Mouse (Mus musculus) liver, postnatal 0 days (tissue): ENCODE data around the gene Myo6. TPM values are rescaled to one million over a fixed set of nuclear protein-coding genes. Genes with fewer than 3 reads are reported as not detected.
A peak's percentile ranks its signal among the peaks of the same experiment; 100 is the strongest.

Experiments used
- ATAC-seq: fragments of 200-750 bp; cut with Nextera tagmentation; 2 replicates; pipeline ENCODE4 v1.8.0; 2017; ENCODE audit warnings: mild to moderate bottlenecking, moderate library complexity
- DNase-seq: peaks from one replicate; pipeline ENCODE4 v3.0.0-alpha.2; 2016
- H3K27ac ChIP-seq: fragments of 300-500 bp; sonication (generic); 2 replicates; pipeline ENCODE4 v1.5.1; 2014; ENCODE audit warnings: antibody characterized with exemption, moderate library complexity, mild to moderate bottlenecking, low read depth
- H3K27me3 ChIP-seq: fragments of 300-500 bp; sonication (generic); 2 replicates; pipeline ENCODE4 v1.6.1; 2014; ENCODE audit warnings: low read length, control low read depth, mixed read lengths; ENCODE audit not compliant: insufficient read depth
- H3K36me3 ChIP-seq: fragments of 300-500 bp; sonication (generic); replicated peaks from 2 replicates; pipeline ENCODE4 v1.6.1; 2014; ENCODE audit warnings: mild to moderate bottlenecking, control low read depth, low read length, moderate library complexity, mixed read lengths; ENCODE audit not compliant: insufficient read depth
- H3K4me1 ChIP-seq: fragments of 300-500 bp; sonication (generic); 2 replicates; pipeline ENCODE4 v1.6.1; 2014; ENCODE audit warnings: antibody characterized with exemption, mild to moderate bottlenecking, control low read depth; ENCODE audit not compliant: insufficient read depth
- H3K4me2 ChIP-seq: fragments of 300-500 bp; sonication (generic); 2 replicates; pipeline ENCODE4 v1.6.1; 2014; ENCODE audit warnings: low read depth, mild to moderate bottlenecking, low read length, moderate library complexity, mixed read lengths
- H3K4me3 ChIP-seq: fragments of 300-500 bp; sonication (generic); 2 replicates; pipeline ENCODE4 v1.5.1; 2014; ENCODE audit warnings: low read depth, low read length
- H3K9ac ChIP-seq: fragments of 300-500 bp; sonication (generic); replicated peaks from 2 replicates; pipeline ENCODE4 v1.6.1; 2014; ENCODE audit warnings: mild to moderate bottlenecking, moderate library complexity
- H3K9me3 ChIP-seq: fragments of 300-500 bp; sonication (generic); 2 replicates; pipeline ENCODE4 v1.6.1; 2016; ENCODE audit warnings: mild to moderate bottlenecking, control low read depth, low read length, mixed read lengths
- CTCF ChIP-seq: sonication (generic); IDR thresholded peaks from 2 replicates; pipeline ENCODE4 v1.5.1; 2016; ENCODE audit warnings: antibody characterized with exemption, low read depth
- EP300 ChIP-seq: IDR thresholded peaks from 2 replicates; pipeline ENCODE4 v1.6.1; 2016; ENCODE audit warnings: antibody characterized with exemption, low read depth, mild to moderate bottlenecking
- WGBS: fragments of 180-500 bp; shearing (Covaris S2); extraction: QIAGEN DNeasy Blood & Tissue Kit; methylation state at CpG from one replicate; pipeline ENCODE4 v1.1.7; 2014; ENCODE audit not compliant: insufficient replicate concordance; 5-methylcytosine and 5-hydroxymethylcytosine counted together
- polyA plus RNA-seq: library from polyadenylated mRNA; unstranded; fragments of >200 nt; fragmentation: Nextera tagmentation; extraction: Ambion mirVana; gene quantifications from 2 replicates; pipeline ENCODE4 v1.2.1, GENCODE M21; 2015

Gene Myo6
- polyA plus RNA-seq, 1 experiment from 2014 or later, result 4.4 TPM

- Histone ChIP-seq H3K36me3 (peaks cover 8% of the 10 kb centered on the region; the same call in 1 of the 2 replicates), H3K4me1 (no peaks in the 10 kb centered on the region), H3K9me3 (peaks cover 4% of the 10 kb centered on the region; the same call in 1 of the 2 replicates), H3K9ac (no peak overlapping the region), H3K27ac (no peak overlapping the region), H3K4me2 (no peak overlapping the region), H3K27me3 (no peaks in the 10 kb centered on the region), H3K4me3 (no peak overlapping the region)
- 81% methylated on average over 7 of the region's 7 CpGs for WGBS
- DNase-seq, result no peak
- TF ChIP-seq EP300, result no peak
- TF ChIP-seq CTCF, result no peak
- no peak for ATAC-seq
Observed at GRCm38 (mm10) chr9:80286845-80287244, 122.0 kb downstream of the Myo6 start.

- no peaks in the 10 kb centered on the region for H3K27me3 ChIP-seq
- H3K27ac ChIP-seq, result no peak overlapping the region
- TF ChIP-seq CTCF, result peak; percentile 56
- no peak for TF ChIP-seq EP300
- 51% methylated on average over 2 of the region's 2 CpGs for WGBS
- ATAC-seq (no peak), DNase-seq (no peak)
- H3K9ac ChIP-seq, result no peak overlapping the region
- H3K4me2 ChIP-seq, result no peak overlapping the region
- no peak overlapping the region for H3K4me3 ChIP-seq
- H3K36me3 ChIP-seq, result peaks cover 9% of the 10 kb centered on the region; the same call in 1 of the 2 replicates
- no peaks in the 10 kb centered on the region for H3K4me1 ChIP-seq
- H3K9me3 ChIP-seq, result no peaks in the 10 kb centered on the region
Observed at GRCm38 (mm10) chr9:80293056-80293584, 128.3 kb downstream of the Myo6 start.

DNA sequence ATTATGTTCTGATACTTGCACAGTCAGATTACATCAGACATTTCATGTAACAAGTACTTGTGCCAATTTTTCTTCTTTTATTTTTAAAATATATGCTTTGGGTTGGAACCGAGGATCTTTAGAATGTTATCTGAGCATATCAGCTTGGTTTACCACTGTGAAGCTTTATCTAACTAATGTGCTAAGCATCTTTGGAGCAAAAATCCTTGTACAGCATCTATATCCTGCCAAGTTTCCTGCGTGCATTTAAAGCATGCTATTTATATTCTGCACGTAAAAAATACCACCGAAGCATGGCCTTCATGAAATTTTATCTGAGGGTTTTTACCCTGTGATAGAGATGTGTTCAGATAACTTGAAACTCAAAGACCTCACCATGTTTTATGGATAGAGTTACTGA lies 131.3 kb downstream of the Myo6 start:
- 40% methylated on average over 4 of the region's 4 CpGs for WGBS
- Histone ChIP-seq H3K9ac (no peak overlapping the region), H3K4me3 (no peak overlapping the region), H3K4me2 (no peak overlapping the region), H3K4me1 (no peaks in the 10 kb centered on the region), H3K27me3 (no peaks in the 10 kb centered on the region), H3K27ac (no peak overlapping the region), H3K9me3 (no peaks in the 10 kb centered on the region), H3K36me3 (peaks cover 9% of the 10 kb centered on the region; the same call in 1 of the 2 replicates)
- ATAC-seq (no peak), DNase-seq (no peak)
- TF ChIP-seq CTCF, result no peak
- TF ChIP-seq EP300, result no peak

DNA sequence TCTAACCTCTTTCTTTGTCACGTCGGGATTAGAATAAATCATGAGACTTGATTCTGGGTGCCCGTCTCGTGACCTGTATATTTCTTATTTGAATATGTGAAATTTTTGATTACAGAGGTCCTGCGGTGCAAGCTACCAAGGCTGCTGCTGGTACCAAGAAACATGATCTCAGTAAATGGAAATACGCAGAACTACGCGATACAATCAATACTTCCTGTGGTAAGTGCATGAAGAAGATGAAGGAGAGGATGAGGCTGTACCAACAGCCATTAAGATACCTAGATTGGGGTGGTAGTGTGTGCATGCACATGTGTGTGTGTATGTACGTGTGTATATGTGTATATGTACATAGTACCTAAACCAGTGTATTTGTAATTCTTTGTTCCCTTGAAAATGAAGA lies 134.2 kb downstream of the Myo6 start:
- TF ChIP-seq EP300 (no peak), CTCF (no peak)
- no peak for DNase-seq
- no peak overlapping the region for H3K4me2 ChIP-seq
- no peaks in the 10 kb centered on the region for H3K9me3 ChIP-seq
- no peak overlapping the region for H3K27ac ChIP-seq
- no peaks in the 10 kb centered on the region for H3K4me1 ChIP-seq
- H3K9ac ChIP-seq, result no peak overlapping the region
- no peak for ATAC-seq
- H3K36me3 ChIP-seq, result peaks cover 3% of the 10 kb centered on the region; the same call in 1 of the 2 replicates
- H3K27me3 ChIP-seq, result no peaks in the 10 kb centered on the region
- H3K4me3 ChIP-seq, result no peak overlapping the region
- 80% methylated on average over 9 of the region's 9 CpGs for WGBS

DNA sequence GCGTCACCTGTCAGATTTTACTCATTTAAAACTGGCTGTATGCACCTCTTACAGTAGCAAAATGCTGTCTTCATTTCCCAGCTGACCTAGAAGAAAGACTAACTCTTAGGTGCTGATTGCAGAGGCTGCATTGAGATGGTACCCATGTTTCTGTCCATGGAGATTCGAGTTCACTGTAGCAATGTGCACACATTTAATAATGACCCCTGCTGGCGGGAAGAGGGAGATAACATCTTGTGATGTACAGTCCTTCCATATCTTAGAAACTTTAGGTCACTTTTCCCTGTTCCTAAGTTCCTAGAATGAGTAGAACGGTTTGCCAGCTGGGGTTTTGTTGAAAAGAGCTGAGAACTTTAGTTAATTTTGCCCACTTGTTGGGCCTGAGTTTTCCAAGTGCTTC lies 138.7 kb downstream of the Myo6 start:
- TF ChIP-seq CTCF (peak; percentile 34; the same call in 1 of the 2 replicates), EP300 (no peak)
- Histone ChIP-seq H3K4me1 (no peaks in the 10 kb centered on the region), H3K27me3 (no peaks in the 10 kb centered on the region), H3K36me3 (peaks cover 4% of the 10 kb centered on the region; the same call in 1 of the 2 replicates), H3K27ac (no peak overlapping the region), H3K4me2 (no peak overlapping the region), H3K9me3 (no peaks in the 10 kb centered on the region), H3K9ac (no peak overlapping the region), H3K4me3 (no peak overlapping the region)
- 60% methylated on average over 4 of the region's 4 CpGs for WGBS
- DNase-seq, result no peak
- no peak for ATAC-seq

- H3K9me3 ChIP-seq, result no peaks in the 10 kb centered on the region
- H3K4me3 ChIP-seq, result no peak overlapping the region
- H3K4me2 ChIP-seq, result no peak overlapping the region
- no peak for ATAC-seq
- 0 out of 2 replicates have a peak, but pooled peaks cover 2% of the 10 kb centered on the region for H3K36me3 ChIP-seq
- no peak for DNase-seq
- no peaks in the 10 kb centered on the region for H3K27me3 ChIP-seq
- H3K9ac ChIP-seq, result no peak overlapping the region
- 84% methylated on average over 4 of the region's 4 CpGs for WGBS
- no peak for TF ChIP-seq EP300
- TF ChIP-seq CTCF, result no peak
- no peaks in the 10 kb centered on the region for H3K4me1 ChIP-seq
- H3K27ac ChIP-seq, result no peak overlapping the region
Observed at GRCm38 (mm10) chr9:80306390-80306789, 141.6 kb downstream of the Myo6 start.

- H3K4me3 ChIP-seq, result no peak overlapping the region
- WGBS, result 85% methylated on average over 11 of the region's 11 CpGs
- TF ChIP-seq EP300, result no peak
- no peak for TF ChIP-seq CTCF
- DNase-seq (no peak), ATAC-seq (no peak)
- H3K27me3 ChIP-seq, result no peaks in the 10 kb centered on the region
- no peaks in the 10 kb centered on the region for H3K9me3 ChIP-seq
- no peaks in the 10 kb centered on the region for H3K4me1 ChIP-seq
- H3K9ac ChIP-seq, result no peak overlapping the region
- 0 out of 2 replicates have a peak, but pooled peaks cover 2% of the 10 kb centered on the region for H3K36me3 ChIP-seq
- H3K4me2 ChIP-seq, result no peak overlapping the region
- H3K27ac ChIP-seq, result no peak overlapping the region
Observed at GRCm38 (mm10) chr9:80306853-80307252, 142.0 kb downstream of the Myo6 start.
